Mouse (Mus musculus) stomach, embryonic 16.5 days (tissue): ENCODE measurements around the gene Tshz2. TPM values are rescaled to one million over a fixed set of nuclear protein-coding genes. Genes with fewer than 3 reads are reported as not detected.
"Not testable (repeated sequence)": the region's sequence is repeated elsewhere in the genome, so short reads cannot be mapped to it uniquely, and the experiment has no call there.

Experiments used
- ATAC-seq: fragments of 200-750 bp; cut with Nextera tagmentation; 2 replicates; pipeline ENCODE4 v1.8.0; 2017; ENCODE audit warnings: moderate number of reproducible peaks, moderate TSS enrichment; ENCODE audit not compliant: insufficient read depth, low FRiP score
- H3K27ac ChIP-seq: fragments of 300-500 bp; sonication (generic); 2 replicates; pipeline ENCODE4 v1.5.1; 2014; ENCODE audit warnings: low read length
- H3K27me3 ChIP-seq: fragments of 300-500 bp; sonication (generic); 2 replicates; pipeline ENCODE4 v1.6.1; 2014; ENCODE audit warnings: low read length, control low read depth, mixed read lengths; ENCODE audit not compliant: control insufficient read depth, insufficient read depth
- H3K36me3 ChIP-seq: fragments of 300-500 bp; sonication (generic); 2 replicates; pipeline ENCODE4 v1.6.1; 2014; ENCODE audit warnings: low read length; ENCODE audit not compliant: control insufficient read depth, insufficient read depth
- H3K4me1 ChIP-seq: fragments of 300-500 bp; sonication (generic); 2 replicates; pipeline ENCODE4 v1.6.1; 2014; ENCODE audit warnings: low read length, control low read depth, mixed read lengths; ENCODE audit not compliant: control insufficient read depth, insufficient read depth
- H3K4me2 ChIP-seq: fragments of 300-500 bp; sonication (generic); 2 replicates; pipeline ENCODE4 v1.6.1; 2014; ENCODE audit warnings: low read depth, low read length, mixed read lengths
- H3K4me3 ChIP-seq: fragments of 300-500 bp; sonication (generic); replicated peaks from 2 replicates; pipeline ENCODE4 v1.5.1; 2014; ENCODE audit warnings: mild to moderate bottlenecking, low read length
- H3K9ac ChIP-seq: fragments of 300-500 bp; sonication (generic); 2 replicates; pipeline ENCODE4 v1.6.1; 2014; ENCODE audit warnings: low read length
- H3K9me3 ChIP-seq: fragments of 300-500 bp; sonication (generic); replicated peaks from 2 replicates; pipeline ENCODE4 v1.6.1; 2016; ENCODE audit warnings: low read length, control low read depth; ENCODE audit not compliant: control insufficient read depth
- WGBS: fragments of 180-500 bp; shearing (Covaris S2); extraction: QIAGEN DNeasy Blood & Tissue Kit; methylation state at CpG from one replicate; pipeline ENCODE4 v1.1.7; 2014; 5-methylcytosine and 5-hydroxymethylcytosine counted together
- polyA plus RNA-seq: library from polyadenylated mRNA; unstranded; fragments of >200 nt; fragmentation: Nextera tagmentation; extraction: Ambion mirVana; gene quantifications from 2 replicates; pipeline ENCODE4 v1.2.1, GENCODE M21; 2015

Tshz2 gene
- polyA plus RNA-seq, 1 experiment from 2014 or later, result 13.5 TPM

GRCm38 (mm10) chr2:169766247-169766646 lies 133.4 kb downstream of the Tshz2 start:
- no peak overlapping the region for H3K27ac ChIP-seq
- no peaks in the 10 kb centered on the region for H3K9me3 ChIP-seq
- H3K4me2 ChIP-seq, result no peak overlapping the region
- H3K9ac ChIP-seq, result no peak overlapping the region
- ATAC-seq, result no peak
- 49% methylated on average over 8 of the region's 8 CpGs for WGBS
- H3K4me1 ChIP-seq, result no peaks in the 10 kb centered on the region
- no peaks in the 10 kb centered on the region for H3K27me3 ChIP-seq
- H3K4me3 ChIP-seq, result no peak overlapping the region
- H3K36me3 ChIP-seq, result no peaks in the 10 kb centered on the region

GRCm38 (mm10) chr2:169767281-169767680 lies 134.5 kb downstream of the Tshz2 start:
- Histone ChIP-seq H3K36me3 (no peaks in the 10 kb centered on the region), H3K9me3 (no peaks in the 10 kb centered on the region), H3K4me2 (no peak overlapping the region), H3K4me1 (no peaks in the 10 kb centered on the region), H3K9ac (no peak overlapping the region), H3K27ac (no peak overlapping the region), H3K4me3 (no peak overlapping the region), H3K27me3 (no peaks in the 10 kb centered on the region)
- no peak for ATAC-seq
- WGBS, result 68% methylated on average over 3 of the region's 3 CpGs

DNA sequence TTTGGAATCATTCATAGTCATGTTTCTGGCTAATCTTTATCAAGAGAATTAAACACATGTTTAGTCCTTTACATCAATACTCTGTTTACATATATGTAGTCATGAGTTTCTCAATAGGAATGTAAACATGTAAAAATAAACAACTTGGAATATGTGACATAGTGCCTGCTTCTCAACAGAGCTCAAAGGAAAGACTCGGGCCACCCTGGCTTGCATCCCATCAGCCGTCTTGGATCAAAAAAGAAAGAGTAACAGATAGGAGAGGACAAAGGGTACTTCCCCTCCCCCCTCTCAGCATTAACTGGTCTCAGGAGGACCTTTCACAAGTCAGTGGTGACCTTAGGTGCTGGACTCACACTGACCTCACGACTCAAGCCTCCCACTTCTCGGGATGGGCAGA lies 142.3 kb downstream of the Tshz2 start:
- no peak overlapping the region for H3K4me3 ChIP-seq
- no peak overlapping the region for H3K4me2 ChIP-seq
- ATAC-seq, result no peak
- no peaks in the 10 kb centered on the region for H3K27me3 ChIP-seq
- H3K9me3 ChIP-seq, result no peaks in the 10 kb centered on the region
- no peak overlapping the region for H3K9ac ChIP-seq
- H3K4me1 ChIP-seq, result no peaks in the 10 kb centered on the region
- WGBS, result 44% methylated on average over 4 of the region's 4 CpGs
- no peak overlapping the region for H3K27ac ChIP-seq
- no peaks in the 10 kb centered on the region for H3K36me3 ChIP-seq

- 36% methylated on average over 4 of the region's 4 CpGs for WGBS
Measured at GRCm38 (mm10) chr2:169777242-169777641, 144.4 kb downstream of the Tshz2 start.

GRCm38 (mm10) chr2:169777764-169778163 lies 145.0 kb downstream of the Tshz2 start:
- H3K4me1 ChIP-seq, result no peaks in the 10 kb centered on the region
- H3K27me3 ChIP-seq, result no peaks in the 10 kb centered on the region
- no peak for ATAC-seq
- H3K9me3 ChIP-seq, result no peaks in the 10 kb centered on the region
- H3K36me3 ChIP-seq, result no peaks in the 10 kb centered on the region
- no peak overlapping the region for H3K27ac ChIP-seq
- H3K4me2 ChIP-seq, result no peak overlapping the region
- 38% methylated on average over 2 of the region's 2 CpGs for whole genome bisulfite sequencing
- H3K9ac ChIP-seq, result no peak overlapping the region
- H3K4me3 ChIP-seq, result no peak overlapping the region

More at GRCm38 (mm10) chr2:169777242-169777641, 144.4 kb downstream of the Tshz2 start:
- Histone ChIP-seq H3K4me3 (no peak overlapping the region), H3K9me3 (no peaks in the 10 kb centered on the region), H3K4me2 (no peak overlapping the region), H3K27me3 (no peaks in the 10 kb centered on the region), H3K4me1 (no peaks in the 10 kb centered on the region), H3K36me3 (no peaks in the 10 kb centered on the region), H3K9ac (no peak overlapping the region), H3K27ac (no peak overlapping the region)
- ATAC-seq, result peak; percentile 47; the same call in 1 of the 2 replicates

- Histone ChIP-seq H3K4me1 (no peaks in the 10 kb centered on the region), H3K9ac (no peak overlapping the region), H3K27ac (no peak overlapping the region), H3K4me3 (no peak overlapping the region), H3K27me3 (no peaks in the 10 kb centered on the region), H3K9me3 (no peaks in the 10 kb centered on the region), H3K4me2 (no peak overlapping the region), H3K36me3 (no peaks in the 10 kb centered on the region)
- ATAC-seq, result no peak
- 77% methylated on average over 6 of the region's 6 CpGs for WGBS
Measured at GRCm38 (mm10) chr2:169778740-169779345, 146.0 kb downstream of the Tshz2 start.

GRCm38 (mm10) chr2:169781671-169782070 lies 148.9 kb downstream of the Tshz2 start:
- H3K4me2 ChIP-seq, H3K9me3 ChIP-seq, H3K36me3 ChIP-seq, H3K27me3 ChIP-seq, H3K4me3 ChIP-seq, H3K4me1 ChIP-seq, H3K27ac ChIP-seq, H3K9ac ChIP-seq, ATAC-seq: not testable (repeated sequence)

DNA sequence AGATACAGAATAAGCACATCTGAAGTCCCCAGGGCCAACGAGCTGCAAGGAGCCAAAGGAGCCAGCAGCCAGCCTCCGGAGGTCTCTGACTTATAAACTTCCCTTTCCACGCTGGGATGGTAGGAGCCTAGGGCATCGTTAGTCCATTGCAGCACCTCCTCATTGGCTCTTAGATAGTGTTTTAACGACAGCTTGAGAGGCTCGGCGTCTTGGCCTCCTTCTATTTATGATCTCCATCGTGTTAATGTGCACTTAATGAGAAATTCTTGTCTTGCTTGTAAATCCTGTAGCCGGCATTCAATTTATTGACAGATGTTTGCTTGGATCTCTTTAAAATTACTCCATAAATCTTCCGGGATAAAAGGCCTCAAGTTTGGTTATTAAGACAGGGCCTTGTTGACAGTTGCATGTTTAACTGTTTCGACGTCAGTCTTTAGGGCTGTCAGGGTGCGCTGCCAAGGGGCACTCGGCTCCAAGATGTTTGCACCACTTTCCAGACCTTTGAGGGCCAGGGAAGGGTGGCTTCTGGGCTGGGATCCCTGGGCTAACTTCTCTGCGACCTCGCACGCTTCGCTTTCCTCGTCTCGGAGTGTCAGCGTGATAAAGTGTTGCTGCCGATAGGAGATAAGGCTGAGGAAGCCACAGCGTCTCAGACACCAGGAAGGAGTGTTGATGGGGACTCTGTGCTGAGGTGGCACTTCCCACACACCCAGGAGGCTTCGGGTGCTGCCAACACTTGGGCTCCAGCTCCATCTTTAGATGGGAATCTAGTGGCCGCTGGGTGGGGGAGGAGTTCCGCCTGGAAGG lies 150.3 kb downstream of the Tshz2 start:
- H3K36me3 ChIP-seq, result no peaks in the 10 kb centered on the region
- no peak overlapping the region for H3K9ac ChIP-seq
- no peak overlapping the region for H3K4me2 ChIP-seq
- H3K27me3 ChIP-seq, result no peaks in the 10 kb centered on the region
- peaks cover 4% of the 10 kb centered on the region; the same call in 1 of the 2 replicates for H3K4me1 ChIP-seq
- no peak overlapping the region for H3K4me3 ChIP-seq
- no peaks in the 10 kb centered on the region for H3K9me3 ChIP-seq
- ATAC-seq, result no peak
- 47% methylated on average over 26 of the region's 26 CpGs for WGBS
- H3K27ac ChIP-seq, result no peak overlapping the region

- no peaks in the 10 kb centered on the region for H3K36me3 ChIP-seq
- no peaks in the 10 kb centered on the region for H3K27me3 ChIP-seq
- H3K27ac ChIP-seq, result no peak overlapping the region
- no peak overlapping the region for H3K4me3 ChIP-seq
- H3K9ac ChIP-seq, result no peak overlapping the region
- no peak for ATAC-seq
- H3K4me2 ChIP-seq, result no peak overlapping the region
- H3K9me3 ChIP-seq, result no peaks in the 10 kb centered on the region
- WGBS, result 73% methylated on average over 2 of the region's 2 CpGs
- H3K4me1 ChIP-seq, result peaks cover 4% of the 10 kb centered on the region; the same call in 1 of the 2 replicates
Measured at GRCm38 (mm10) chr2:169783681-169784033, 150.8 kb downstream of the Tshz2 start.
